Comparison of ENCODE assay signal across 31 mouse cellular contexts in the genomic region with DNA sequence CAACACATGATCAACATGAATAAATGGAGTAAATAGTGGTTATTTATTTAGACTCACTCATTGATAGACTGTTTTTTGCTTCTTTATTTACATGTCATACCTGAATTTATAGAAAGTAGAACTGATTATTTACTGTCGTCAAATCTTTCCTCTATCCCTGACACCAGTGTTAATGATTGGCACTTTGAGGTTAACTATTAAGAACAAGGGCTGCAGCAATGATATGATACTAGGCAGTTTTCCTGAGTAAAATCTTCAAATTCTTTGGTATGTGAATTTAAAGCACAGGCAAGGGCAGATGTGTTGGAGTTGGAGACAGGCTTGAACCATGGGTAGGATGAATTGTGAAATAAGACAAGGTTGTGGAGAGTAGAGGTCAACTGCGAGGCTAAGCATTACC.
"Had no signal": no experiment of that assay in that cellular context is flagged by ENCODE, and none has a peak within 500 bp of the region (broad histone marks: within the 10 kb centered on the region; RNA-seq: fewer than 3 reads in every experiment).

No protein-coding gene starts in this region.

- DNase-seq: left cerebral cortex, postnatal 4 days; liver; liver, embryonic 13.5 days; liver, postnatal 0 days; lung, adult 18-20 months; lung, adult 2 months; lung, embryonic 14.5 days; lung, postnatal 10 days; lung, postnatal 14 days; lung, postnatal 36 days; lung, postnatal 4 days had no signal

- H3K9ac ChIP-seq: limb, embryonic 12.5 days; limb, embryonic 13.5 days; limb, embryonic 15.5 days; liver, embryonic 12.5 days; liver, embryonic 13.5 days; liver, embryonic 14.5 days; liver, embryonic 15.5 days; liver, postnatal 0 days; lung, embryonic 14.5 days; lung, embryonic 15.5 days; midbrain, embryonic 12.5 days; midbrain, embryonic 13.5 days; midbrain, embryonic 15.5 days; neural tube, embryonic 12.5 days had no signal

- H3K4me2 ChIP-seq: limb, embryonic 12.5 days; limb, embryonic 13.5 days; limb, embryonic 15.5 days; liver, embryonic 11.5 days; liver, embryonic 12.5 days; liver, embryonic 13.5 days; liver, embryonic 15.5 days; lung, embryonic 14.5 days; lung, embryonic 15.5 days; midbrain, embryonic 11.5 days; midbrain, embryonic 12.5 days; midbrain, embryonic 13.5 days; midbrain, embryonic 15.5 days; neural tube, embryonic 12.5 days had no signal

- H3K4me1 ChIP-seq: limb, embryonic 10.5 days; limb, embryonic 12.5 days; limb, embryonic 13.5 days; limb, embryonic 15.5 days; liver, embryonic 12.5 days; liver, embryonic 13.5 days; liver, embryonic 15.5 days; lung, embryonic 15.5 days; megakaryocyte, embryonic 14.5 days; midbrain, embryonic 13.5 days; midbrain, embryonic 15.5 days; neural tube, embryonic 12.5 days had no signal

- H3K27me3 ChIP-seq: limb, embryonic 12.5 days; limb, embryonic 13.5 days; limb, embryonic 15.5 days; liver, embryonic 12.5 days; liver, embryonic 13.5 days; liver, embryonic 15.5 days; lung, embryonic 15.5 days; megakaryocyte, embryonic 14.5 days; midbrain, embryonic 12.5 days; midbrain, embryonic 13.5 days; midbrain, embryonic 15.5 days; neural tube, embryonic 12.5 days had no signal

- H3K36me3 ChIP-seq: limb, embryonic 10.5 days; limb, embryonic 12.5 days; limb, embryonic 13.5 days; limb, embryonic 15.5 days; liver, embryonic 12.5 days; liver, embryonic 13.5 days; liver, embryonic 15.5 days; lung, embryonic 15.5 days; midbrain, embryonic 10.5 days; midbrain, embryonic 12.5 days; midbrain, embryonic 13.5 days; midbrain, embryonic 15.5 days; neural tube, embryonic 12.5 days had no signal

- ATAC-seq: liver, embryonic 12.5 days; liver, postnatal 0 days; lung, postnatal 0 days; midbrain, embryonic 15.5 days; midbrain, embryonic 16.5 days had no signal

- H3K9me3 ChIP-seq: limb, embryonic 10.5 days; limb, embryonic 12.5 days; limb, embryonic 13.5 days; limb, embryonic 15.5 days; liver, embryonic 12.5 days; liver, embryonic 13.5 days; liver, embryonic 15.5 days; lung, embryonic 15.5 days; megakaryocyte, embryonic 14.5 days; midbrain, embryonic 10.5 days; midbrain, embryonic 12.5 days; midbrain, embryonic 13.5 days; midbrain, embryonic 15.5 days; neural tube, embryonic 12.5 days had no signal

- H3K4me3 ChIP-seq: limb, embryonic 10.5 days; limb, embryonic 12.5 days; limb, embryonic 13.5 days; limb, embryonic 15.5 days; liver, embryonic 12.5 days; liver, embryonic 13.5 days; liver, embryonic 15.5 days; lung, embryonic 15.5 days; megakaryocyte, embryonic 14.5 days; midbrain, embryonic 10.5 days; midbrain, embryonic 12.5 days; midbrain, embryonic 13.5 days; midbrain, embryonic 15.5 days; myocyte; neural tube, embryonic 12.5 days had no signal

- H3K27ac ChIP-seq: limb, embryonic 10.5 days; limb, embryonic 12.5 days; limb, embryonic 13.5 days; limb, embryonic 15.5 days; liver, embryonic 12.5 days; liver, embryonic 13.5 days; liver, embryonic 14.5 days; liver, embryonic 15.5 days; lung, embryonic 15.5 days; macrophage; midbrain, embryonic 10.5 days; midbrain, embryonic 12.5 days; midbrain, embryonic 13.5 days; midbrain, embryonic 15.5 days; neural tube, embryonic 12.5 days had no signal
